Mouse (Mus musculus): ENCODE results near the gene Ttn. TPM values are rescaled to one million over a fixed set of nuclear protein-coding genes. Genes with fewer than 3 reads are reported as not detected.
A peak's percentile ranks its signal among the peaks of the same experiment; 100 is the strongest.
"Not testable (repeated sequence)": the region's sequence is repeated elsewhere in the genome, so short reads cannot be mapped to it uniquely, and the experiment has no call there.

Ttn gene
- total RNA-seq (2022), result over 10,000 TPM in 1 of 4 experiments, 1,000 to 10,000 TPM in 3; 5,242 to 10,811 (median 7,168) TPM

DNA sequence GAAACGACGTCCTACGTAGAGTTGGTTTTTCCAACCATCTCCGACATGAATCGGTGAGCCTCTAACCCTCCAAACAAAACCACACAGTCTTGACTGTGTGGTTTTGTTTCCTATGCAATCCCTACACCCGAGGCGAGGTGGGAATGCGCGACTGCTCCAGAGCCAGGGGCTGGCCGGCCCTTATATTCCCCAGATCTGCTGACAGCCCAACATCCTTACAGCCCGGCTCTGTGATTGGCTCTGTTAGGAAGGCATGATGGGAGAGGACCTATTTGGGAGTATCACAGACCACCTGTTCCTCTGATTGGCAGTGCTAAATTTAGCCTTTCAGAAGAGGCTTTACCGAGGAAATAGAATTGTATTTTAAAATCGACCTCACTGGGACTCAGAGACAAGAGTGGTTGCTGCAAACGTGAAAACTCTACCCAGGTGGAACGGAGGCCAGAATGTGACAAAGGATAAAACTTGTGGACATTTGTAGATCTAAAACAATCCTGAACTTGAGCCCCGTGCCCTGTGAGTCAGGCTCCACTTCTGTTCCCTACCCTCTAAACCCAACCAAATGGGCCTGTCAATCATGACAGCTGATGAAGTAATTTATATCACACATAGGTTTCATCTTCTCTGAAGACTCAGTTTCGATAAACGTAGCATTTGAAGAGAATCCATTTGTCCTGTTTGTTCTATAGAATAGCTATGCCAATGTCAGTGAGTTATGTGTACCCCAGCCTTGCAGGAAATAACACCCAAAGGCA is at the start of gene Ttn:
Gene Ttn (minus strand): TSS at position 157 of the 755 bp plus-strand sequence.
- peak; percentile 78 to 86 for DNase-seq (ENCODE audit: low spot score in 2 of 2)

DNA sequence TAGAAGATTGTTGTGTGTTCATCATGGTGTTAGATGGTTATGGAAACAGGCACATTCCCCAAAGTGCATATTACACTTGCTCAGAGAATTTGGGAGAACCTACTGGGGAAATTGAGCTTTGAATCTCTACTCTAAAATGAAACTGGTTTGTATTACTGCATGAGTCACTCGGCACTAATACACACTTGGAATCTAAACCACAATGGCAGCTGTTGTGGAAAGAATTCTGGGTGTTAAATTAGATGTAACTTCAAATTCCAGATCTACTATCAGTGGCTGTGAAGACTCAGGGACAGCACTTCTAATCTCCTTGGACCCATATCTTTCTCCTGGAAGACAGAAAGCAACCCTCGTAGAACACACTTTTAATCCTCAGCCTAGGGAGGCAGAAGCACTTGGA is 38.3 kb upstream of the Ttn start:
- no peak for DNase-seq (ENCODE audit: low spot score in 2 of 2)

DNA sequence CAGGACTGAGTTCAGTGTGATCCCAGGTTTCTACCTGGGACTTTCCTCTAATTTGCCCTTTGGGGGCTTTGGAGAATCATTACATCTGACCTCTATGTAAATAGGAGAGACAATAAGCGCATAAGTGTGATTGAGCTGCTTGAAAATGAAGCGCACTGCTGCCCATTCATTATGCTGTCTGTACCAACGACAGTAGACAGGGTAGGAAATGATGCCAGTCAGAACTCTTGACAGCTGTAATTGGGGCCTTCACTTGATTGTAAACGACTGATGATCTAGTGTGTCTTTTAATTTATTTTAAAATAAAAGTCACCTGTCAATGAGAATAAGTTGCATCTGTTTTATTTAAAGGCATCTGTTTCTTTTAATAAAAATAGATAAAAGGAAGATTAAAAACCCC is 35.4 kb upstream of the Ttn start:
- DNase-seq (ENCODE audit: low spot score in 2 of 2), result no peak

DNA sequence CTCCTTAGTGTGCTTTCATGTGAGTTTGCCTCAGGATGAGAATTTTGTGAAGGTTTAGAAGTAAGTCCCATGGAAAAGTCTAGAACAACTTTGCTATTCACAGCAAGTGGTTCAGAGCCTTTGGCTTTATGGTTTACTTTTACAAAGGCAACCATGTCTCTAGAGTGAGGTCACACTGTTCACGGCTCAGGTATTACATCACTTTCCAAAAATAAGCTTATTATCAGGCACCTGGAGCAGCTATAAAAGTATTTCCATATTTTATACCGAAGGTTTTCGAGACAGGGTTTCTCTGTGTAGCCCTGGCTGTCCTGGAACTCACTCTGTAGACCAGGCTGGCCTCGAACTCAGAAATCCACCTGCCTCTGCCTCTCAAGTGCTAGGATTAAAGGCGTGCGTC is 31.1 kb upstream of the Ttn start:
- not testable (repeated sequence) for DNase-seq (ENCODE audit: low spot score in 2 of 2)

DNA sequence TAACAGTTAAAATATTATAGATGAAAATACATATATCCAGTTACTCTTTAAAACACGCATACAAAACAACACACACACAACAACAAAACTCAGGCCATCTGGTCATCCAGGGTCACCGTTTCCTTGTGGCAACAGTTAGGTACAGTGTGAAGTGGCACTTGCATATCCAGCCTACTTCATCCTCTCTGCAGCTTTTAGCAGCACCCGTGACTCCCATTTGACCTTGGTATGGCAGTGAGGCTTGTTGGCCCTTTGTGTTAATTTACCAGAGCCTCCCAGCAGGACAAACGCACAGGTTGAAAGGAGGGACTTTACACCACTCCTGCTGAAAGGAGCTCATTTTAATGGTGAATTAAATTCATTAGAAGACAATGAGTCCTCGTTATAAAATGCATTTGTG is 29.6 kb upstream of the Ttn start:
- DNase-seq (ENCODE audit: low spot score in 2 of 2), result no peak

DNA sequence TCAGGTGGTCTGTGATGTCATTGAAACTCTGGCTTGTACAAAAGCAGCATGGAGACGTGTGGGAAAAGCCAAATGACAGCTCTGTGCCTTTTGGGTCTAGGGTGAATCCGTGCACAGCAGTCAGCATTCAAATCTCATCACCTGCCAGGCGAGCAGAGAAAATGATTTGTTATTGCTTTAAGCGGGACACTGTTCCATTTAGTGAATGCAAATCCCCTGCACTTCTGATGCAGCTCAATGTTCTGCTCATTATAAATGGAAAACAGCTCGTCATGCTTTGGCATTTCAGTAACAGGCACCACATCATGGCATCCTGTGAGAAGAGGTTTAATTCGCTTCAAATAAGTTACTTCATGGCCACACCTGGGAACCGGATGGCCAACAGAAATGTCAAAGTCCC is 24.7 kb upstream of the Ttn start:
- no peak for DNase-seq (ENCODE audit: low spot score in 2 of 2)

DNA sequence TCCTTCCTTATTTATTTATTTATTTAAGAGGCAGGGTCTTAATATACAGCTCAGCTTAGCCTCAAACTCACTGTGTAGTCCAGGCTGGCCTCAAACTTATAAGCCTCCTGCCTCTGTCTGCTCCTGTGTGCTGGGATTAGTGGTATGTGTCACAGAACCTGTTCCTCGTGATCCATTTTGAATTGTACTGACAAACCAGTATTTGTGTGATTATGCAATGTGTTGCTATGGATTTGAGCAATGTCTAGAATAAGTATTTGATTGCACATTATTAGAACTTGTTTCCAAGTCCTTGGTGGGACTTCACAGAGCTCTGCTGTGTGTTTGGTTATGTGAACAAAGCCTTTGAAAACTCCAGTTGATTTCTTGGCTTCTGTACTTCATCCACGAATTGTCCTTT is 20.8 kb upstream of the Ttn start:
- DNase-seq (ENCODE audit: low spot score in 2 of 2), result no peak

DNA sequence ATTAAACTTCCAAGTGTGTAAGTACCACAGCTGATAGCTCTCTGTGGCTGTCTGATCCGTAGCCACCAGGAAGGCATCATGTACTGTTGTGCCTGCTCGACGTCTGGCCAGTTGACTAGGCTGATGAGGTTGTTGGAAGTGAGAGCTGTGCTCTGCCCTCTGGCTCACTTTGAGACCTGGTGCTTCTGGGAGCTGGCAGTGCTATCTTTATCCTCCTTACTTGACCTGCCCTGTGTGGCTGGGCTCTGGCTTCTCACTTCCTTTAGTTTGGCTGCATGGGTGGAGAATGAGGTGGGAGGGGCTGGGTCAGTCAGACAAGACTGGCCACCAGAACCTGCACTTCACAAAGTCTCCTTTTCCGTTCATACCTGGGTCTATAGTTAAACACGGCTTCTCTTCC is 16.0 kb upstream of the Ttn start:
- peak; percentile 46 to 78 for DNase-seq (ENCODE audit: low spot score in 2 of 2)

DNA sequence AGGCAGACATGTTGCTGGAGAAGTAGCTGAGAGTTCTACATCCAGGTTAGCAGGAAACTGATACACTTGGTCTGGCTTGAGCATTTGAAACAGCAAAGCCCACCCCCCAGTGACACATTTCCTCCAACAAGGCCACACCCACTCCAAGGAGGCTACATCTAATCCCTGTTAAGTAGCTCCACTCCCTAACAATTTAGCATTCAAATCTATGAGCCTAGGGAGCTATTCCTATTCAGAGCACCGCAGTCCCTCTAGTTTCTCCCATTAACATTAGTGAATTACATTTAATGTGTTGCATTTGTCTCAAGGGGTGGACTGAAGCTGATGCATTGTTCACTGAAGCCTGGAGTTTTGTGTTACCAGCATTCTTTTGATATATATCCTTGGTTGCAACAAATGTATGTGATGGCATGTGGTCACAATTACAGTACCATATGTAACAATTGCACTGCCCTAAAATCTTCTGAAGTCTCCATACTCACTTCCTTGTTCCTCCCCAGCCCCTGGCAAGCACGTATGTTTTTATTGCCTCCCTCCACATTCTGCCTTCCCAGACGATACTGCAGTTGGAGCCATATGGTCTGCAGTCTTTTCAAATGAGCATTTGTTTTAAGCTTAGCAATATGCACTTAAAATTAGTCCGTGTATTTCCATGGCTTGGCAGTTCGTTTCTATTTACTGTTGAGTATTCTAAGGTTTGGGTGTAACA is 10.3 kb upstream of the Ttn start:
- DNase-seq (ENCODE audit: low spot score in 2 of 2), result no peak

DNA sequence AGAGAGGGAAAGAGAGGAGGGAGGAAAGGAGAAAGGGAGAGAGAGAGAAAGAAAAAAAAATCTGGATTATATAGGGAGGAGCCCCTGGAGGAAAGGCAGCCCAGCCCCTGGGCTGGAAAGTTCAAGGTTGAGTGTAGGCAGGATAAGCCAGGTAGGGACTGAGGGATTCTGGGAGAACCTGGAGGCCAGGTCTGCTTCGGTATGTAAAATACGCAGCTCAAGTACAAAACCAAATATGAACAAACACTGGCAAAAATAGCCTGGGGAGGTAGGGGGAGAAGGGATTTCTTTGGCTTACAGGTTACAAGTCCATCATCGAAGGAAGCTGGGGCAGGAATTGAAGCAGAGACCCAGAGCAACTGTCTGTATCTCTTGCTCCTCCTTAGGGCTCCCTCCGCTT is 5.0 kb upstream of the Ttn start:
- DNase-seq (ENCODE audit: low spot score in 2 of 2), result no peak

DNA sequence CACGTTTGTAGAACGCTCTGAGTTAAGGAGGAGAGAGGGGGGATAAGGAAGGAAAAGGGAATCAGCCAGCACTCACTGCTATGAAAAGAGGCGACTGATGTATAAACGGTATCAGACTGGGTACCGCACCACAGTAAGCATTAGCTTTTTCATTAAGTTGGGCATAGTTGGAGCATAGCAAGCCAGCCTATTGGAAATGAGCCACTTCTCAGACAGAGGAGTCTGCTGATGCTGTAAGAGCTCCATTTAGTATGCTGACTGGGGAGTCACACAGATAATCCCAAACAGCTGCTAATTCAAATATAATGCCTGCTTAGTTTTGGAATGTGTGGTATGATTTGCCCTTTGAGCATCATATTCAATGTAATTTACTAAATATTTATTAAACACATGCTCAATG is 2.0 kb upstream of the Ttn start:
- DNase-seq (ENCODE audit: low spot score in 2 of 2), result no peak

DNA sequence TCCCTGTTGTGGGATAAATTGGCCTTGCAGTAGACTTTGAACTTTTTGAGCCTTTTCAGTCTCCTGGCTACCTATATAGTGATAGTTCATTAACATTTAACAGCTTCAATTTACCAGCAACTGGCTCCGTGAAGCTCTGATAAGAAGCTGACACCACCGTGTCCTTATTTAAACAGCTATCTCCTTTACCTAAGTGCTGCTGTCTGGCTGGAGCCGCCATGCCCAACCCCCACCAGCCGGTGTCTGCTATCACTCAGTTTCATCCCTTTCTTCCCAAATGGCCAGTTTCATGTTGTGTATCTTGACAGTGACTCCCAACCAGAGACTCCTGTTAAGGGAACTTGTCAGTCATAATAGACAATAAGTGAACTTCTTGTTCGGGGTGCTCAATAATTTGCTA is 1.3 kb upstream of the Ttn start:
- no peak for DNase-seq (ENCODE audit: low spot score in 2 of 2)

DNA sequence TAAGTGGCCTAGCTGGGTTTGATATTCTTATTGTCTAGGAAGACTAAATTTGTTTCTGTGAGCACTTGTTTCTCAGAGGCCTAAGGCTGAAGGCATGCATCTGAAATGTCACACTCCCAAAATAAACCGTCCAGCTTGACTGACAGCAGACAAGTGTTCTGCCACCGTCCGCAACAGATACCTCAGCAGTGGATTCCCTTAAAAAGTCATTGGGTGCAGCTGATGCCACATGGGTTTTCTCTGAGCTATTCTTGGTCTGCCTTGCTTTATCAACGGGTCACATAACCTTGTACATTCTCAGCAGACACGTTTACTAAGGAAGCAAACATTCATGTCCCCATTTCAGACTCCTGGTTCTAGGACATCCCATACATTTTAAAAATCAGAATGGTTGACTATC is 630 bp downstream of the Ttn start:
- DNase-seq (ENCODE audit: low spot score in 2 of 2), result peak in 1 of 2 experiments; percentile 67

DNA sequence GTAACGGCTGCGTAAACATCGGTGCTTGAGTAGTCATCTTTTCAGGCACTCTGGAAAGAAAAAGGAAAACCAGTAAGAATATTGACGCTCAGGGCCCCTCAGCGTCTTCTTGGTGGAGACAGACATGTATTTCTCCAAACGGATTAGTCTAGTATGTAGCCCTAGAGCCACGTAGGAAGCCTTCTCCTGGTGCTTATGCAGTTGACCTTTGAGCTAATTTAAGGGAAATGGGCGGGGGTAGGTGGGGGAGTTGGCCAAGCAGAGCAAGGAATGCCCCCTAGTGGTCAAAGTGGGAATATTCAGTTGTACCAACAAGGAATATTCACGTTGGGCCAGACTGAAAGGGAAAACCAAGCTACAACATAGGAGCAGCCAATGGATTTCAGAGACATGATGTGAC is 2.2 kb downstream of the Ttn start:
- DNase-seq (ENCODE audit: low spot score in 2 of 2), result peak; percentile 54 to 59

DNA sequence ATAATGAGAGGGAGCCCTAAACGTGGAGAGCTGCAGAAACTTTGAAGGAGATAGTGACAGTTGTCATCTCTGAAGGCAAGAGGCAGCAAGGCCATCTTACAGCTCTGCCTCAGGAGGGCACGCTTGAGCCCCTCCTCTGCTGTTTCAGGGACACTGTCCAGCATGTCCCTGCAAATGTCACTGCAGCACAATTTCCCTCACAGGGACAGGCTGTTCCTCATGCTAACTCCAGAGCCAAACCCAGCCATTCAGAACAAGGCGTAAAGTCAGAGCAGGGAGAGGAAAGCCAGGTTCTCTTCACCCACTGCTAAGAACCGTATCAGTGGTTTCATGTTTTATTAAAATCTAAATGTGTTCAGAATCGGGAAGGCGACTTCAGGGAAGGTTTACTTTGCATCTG is 4.7 kb downstream of the Ttn start:
- DNase-seq (ENCODE audit: low spot score in 2 of 2), result no peak

DNA sequence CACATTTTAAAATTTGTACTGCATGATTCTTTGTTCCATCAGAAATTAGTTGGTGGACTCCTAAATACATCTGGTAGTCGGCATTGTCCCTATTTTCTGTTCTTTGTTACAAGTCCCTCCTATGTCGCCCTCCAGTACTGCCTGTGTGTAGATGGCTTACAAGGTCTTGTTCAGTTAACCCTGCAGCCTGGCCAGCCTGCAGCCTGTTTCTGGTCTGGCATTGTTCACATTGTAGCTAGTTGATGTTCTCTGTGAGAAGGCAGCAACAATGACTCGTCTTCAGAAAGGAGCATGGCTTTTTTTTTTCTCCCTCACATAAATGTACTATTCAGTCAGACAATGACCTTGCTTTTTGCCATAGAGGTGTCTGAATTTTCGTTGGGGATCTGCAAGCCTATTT is 10.3 kb downstream of the Ttn start:
- no peak for DNase-seq (ENCODE audit: low spot score in 2 of 2)

DNA sequence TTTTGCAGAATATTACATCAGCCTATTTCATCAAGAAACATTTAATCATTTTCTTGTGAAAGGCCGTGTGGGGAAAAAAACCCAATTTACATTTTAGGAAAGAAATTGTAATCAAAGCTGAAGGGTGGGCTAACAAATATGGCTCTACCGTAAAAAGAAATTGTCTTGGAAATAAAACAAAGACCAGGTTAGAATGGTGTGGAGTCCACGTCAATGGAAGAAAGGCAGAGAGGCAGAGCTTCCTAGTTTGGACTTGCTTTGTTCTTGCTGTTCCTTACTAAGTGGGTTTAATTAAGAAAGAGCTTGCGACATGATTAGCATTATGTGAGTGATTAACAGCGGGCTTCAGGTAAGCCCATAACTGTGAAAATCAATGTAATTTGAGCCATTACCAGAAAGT is 11.3 kb downstream of the Ttn start:
- no peak for DNase-seq (ENCODE audit: low spot score in 2 of 2)

DNA sequence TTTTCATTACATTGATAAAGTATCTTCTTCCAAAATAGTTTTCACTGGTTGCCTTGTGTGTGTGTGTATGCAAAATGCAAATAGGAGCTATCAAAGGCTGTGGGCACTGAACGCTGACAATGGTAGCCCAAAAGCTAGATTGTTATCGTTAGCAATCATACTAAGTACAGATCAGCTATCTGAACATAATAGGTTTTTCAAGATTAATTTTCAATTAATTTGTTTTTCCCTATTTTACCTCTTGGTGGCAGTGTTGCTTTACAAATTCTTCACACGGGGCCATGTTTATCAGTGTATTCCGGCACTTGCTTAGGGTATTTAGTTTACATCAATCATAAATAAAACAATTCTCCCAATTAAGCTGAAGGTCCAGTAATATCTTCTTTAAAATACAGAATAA is 11.7 kb downstream of the Ttn start:
- DNase-seq (ENCODE audit: low spot score in 2 of 2), result no peak

DNA sequence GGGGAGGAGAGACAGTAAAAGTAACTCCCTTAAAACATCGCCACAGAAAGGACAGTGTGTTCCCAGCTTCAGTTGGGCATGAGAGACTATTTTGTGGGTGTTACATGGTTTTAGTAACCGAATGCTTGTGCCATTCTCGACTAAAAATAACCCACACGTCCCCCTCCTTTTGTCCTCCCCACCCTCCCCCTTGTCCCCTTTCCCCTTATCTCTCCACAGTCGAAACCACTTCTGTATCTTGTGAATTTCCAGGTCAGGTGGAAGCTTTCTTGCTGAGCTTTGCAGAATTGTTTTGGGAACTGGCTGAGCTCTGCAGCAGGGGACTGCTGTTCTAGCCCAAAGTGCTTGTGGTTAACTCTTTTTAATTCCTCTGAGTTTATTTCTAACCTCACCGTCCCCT is 12.1 kb downstream of the Ttn start:
- no peak for DNase-seq (ENCODE audit: low spot score in 2 of 2)

DNA sequence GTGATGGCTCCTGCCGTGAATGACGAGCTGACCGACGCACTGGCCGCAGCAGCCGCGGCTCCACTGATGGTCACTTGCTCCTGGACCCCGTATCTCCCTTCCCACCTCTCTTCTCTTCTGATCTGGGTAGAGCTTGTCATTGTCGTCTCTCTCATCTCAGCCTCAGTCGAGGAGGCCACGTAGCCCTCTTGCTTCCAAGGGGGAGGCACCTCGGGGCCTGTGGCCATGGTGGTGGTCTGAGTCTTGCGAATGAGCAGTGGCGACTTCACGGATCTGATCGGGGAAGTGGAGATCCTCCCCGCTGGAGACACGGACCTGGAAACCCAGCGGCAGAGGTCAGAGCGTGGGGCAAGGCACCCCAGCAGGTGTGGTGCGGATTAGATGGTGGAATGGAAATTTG is 12.7 kb downstream of the Ttn start:
- DNase-seq (ENCODE audit: low spot score in 2 of 2), result no peak

DNA sequence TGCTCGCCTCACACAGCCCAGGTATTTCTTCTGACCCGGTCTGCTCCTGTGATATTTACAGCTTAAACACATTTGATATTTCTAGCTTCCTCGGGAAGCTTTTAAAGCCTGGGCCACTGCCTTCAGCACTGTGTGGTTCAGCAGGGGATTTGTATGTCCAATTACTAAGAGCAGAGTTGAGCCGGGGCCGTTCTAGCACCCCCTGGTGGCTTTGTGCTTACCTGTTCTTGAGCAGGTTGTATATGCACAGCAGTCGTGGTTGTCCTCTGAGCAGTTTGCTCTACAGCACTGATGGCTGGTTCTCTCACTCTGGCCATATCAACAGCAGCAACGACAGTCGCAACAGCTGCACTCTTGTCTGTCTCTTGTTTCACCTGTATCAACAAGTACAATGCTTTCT is 13.4 kb downstream of the Ttn start:
- DNase-seq (ENCODE audit: low spot score in 2 of 2), result peak in 1 of 2 experiments; percentile 55

DNA sequence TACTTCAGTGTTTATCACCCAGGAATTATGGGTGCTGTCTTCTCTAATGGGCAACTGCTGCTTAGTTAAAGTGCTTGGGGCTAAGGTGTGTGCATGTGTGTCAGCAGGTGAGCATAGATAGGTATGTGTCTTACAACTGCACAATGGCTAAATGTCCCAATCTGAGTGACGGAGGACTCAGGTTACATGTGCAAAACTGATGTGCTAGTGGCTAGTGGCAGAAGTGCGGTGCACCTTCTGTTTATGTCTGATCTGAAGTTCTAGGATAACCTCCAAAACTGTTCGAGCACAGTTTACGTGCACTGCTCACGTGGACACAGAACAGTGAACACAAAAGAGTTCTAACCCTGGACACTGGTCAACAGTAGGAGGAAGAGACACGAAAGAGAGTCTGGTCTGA is 15.8 kb downstream of the Ttn start:
- no peak for DNase-seq (ENCODE audit: low spot score in 2 of 2)

DNA sequence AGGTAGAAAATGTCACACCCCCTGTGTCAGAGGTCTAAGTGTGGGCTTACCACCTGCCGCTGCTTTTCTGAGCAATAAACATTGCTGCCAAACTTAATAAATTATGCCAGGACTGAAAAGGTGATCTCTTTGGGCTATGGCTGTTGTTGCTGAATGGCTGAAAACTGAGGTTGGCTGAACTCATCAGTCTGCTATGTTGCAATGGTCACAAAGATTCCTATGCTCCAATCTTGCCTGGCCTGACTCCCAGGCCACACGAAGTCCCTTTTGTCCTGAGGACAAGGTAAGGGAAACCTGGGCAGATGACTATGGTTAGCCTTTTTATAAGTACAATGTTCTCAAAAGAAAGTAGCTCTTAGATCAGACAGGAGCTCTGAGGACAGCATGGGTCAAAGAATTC is 16.3 kb downstream of the Ttn start:
- no peak for DNase-seq (ENCODE audit: low spot score in 2 of 2)

Data from gastrocnemius, adult 8-10 months (tissue).